Mouse (Mus musculus) WW6 (cell line): Measurements from ENCODE around the gene L1td1.
A peak's percentile ranks its signal among the peaks of the same experiment; 100 is the strongest.
"Not testable (repeated sequence)": the region's sequence is repeated elsewhere in the genome, so short reads cannot be mapped to it uniquely, and the experiment has no call there.

Experiments
- DNase-seq: peaks from one replicate; pipeline ENCODE4 v3.0.0-alpha.2; 2013; ENCODE audit warnings: low read depth, low spot score

Gene L1td1

DNA sequence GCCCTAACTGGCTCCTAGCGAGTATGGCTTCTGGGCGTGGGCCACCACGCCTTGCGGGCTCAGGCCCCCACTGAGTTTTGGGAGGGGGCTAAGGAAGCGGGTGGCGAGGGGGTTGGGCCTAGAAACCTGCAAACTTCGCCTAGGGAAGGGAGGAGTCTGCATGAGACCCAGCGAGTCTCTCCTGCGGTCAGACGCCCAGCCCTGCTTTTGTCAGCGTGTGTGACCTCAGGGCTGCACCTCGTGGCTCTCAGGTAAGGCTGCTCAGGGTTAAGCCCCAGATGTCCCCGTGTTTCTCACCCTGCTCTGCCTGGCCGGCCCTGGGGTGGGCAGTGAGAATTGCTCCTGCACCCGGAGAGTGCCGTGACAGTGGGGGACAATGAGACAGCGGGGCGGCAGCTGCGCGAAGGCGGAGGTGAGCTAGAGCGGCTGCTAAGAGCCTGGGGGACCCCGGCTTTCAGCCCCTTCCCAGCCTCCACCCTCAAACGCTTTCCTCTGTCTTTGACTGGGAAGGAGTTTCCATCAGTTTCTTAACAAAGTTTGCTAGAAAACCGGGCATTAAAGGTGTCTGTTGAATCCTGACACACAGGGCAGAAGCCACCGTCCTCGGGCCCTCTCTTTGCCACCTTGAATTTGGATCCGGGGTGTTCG, at the start of gene L1td1:
Gene L1td1, plus strand, starts transcription at position 145 of the 648 bp plus-strand sequence.
- DNase-seq: peak; percentile 65

DNA sequence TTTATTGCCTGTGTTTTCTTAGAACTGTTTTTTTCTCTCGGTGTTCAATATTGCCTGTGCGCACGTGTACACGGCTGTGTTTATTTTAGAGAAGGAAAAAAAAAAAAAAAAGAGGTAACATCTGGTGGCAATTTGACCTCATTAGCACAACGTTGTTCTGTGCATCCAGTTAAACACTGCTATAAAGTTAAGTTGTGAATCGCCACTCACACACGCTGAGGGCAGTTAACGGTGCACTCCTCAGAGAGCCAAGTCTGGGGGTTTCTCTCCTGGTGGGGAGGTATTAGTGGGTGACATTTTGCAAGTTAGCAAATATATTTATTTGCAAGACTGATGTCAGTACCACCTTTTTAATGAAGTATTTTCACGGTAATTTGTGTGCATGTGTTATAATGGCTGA, 49.0 kb upstream of the L1td1 start:
- no peak for DNase-seq

DNA sequence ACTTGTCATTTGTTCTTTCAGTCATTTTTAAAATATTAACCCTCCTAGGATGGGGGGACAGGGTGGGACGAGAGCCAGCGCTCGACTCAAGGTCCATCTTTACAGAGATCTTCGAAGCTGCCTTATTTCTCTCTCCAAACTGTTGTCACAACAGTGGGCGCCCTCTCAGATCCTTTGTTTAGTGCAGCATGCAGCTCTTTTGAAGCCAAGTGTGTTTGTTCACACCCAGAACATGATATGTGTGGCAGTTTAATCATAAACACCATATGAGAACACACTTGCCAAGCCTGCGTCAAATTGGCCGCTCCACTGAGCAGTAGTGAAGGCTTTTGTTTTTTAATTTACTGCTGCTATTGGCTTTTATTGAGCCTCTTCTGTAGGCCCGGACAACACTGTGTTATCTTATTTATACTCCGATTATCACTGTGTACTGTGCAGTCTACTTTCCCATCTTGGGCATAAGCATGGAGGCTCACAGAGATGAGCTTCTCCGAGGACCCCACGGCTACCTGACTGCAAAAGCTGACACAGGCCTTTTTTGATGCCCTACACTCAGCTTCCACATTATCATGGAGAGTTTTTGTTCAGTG, 39.8 kb upstream of the L1td1 start:
- DNase-seq: no peak

- no peak for DNase-seq
Observed at GRCm38 (mm10) chr4:98688116-98688515, 38.4 kb upstream of the L1td1 start.

DNA sequence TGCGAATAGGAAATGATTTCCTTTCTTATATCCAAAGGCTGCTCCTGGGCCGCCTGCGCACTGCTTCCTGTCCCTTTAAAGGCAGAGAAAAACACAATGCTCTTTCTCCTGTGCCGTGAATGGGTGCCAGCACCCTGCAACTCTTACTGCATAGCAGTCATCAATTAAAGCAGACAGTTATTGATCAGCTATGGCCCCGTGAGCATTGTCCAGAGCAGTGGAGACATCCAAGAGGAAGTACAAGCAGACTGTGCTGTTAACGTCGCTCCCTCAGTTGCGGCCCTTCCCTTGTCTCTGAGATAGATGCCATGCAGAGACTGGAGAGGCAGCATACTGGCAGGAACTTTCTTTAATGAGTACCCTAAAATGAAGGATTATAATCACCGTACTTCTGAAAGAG, 38.0 kb upstream of the L1td1 start:
- DNase-seq: no peak

DNA sequence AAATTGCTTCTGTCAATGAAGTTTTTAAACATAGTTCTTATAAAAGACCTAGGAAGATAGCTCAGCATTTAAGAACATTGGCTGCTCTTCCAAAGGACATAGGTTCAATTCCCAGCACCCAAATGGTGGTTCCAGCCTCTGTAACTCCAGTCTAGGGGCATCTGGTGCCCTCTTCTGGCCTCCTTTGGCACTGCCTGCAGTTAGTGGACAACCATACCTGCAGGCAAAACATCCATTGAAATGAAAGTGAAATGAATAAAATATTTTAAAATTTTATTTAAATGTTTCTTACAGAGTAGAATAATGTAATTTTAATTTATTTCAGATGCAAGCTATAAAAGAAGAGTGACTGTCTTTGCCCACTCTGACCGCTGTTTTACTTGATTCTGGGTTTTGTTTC, 36.5 kb upstream of the L1td1 start:
- DNase-seq: no peak

GRCm38 (mm10) chr4:98693465-98694185, 32.9 kb upstream of the L1td1 start:
- DNase-seq: no peak

DNA sequence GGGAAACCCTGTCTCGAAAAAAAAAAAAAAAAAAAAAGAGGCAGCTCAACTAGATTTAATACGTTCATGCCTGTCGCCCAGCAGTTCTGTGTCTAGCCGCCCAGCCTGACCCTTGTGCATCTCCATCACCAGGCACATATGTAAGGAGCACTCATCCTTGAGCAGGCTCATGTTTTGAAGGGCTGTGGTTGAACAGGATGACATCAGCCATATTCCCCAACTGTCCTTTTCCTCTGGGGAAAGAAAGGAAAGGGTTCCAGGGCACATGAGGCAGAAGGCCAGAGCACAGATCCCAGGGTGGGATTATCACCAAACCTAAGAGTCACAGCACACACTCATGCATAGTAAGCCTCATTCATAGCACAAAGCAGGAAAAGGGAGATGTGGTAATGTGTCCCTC, 28.6 kb upstream of the L1td1 start:
- no peak for DNase-seq

GRCm38 (mm10) chr4:98698921-98699320, 27.6 kb upstream of the L1td1 start:
- no peak for DNase-seq

GRCm38 (mm10) chr4:98700156-98700555, 26.4 kb upstream of the L1td1 start:
- DNase-seq: no peak

DNA sequence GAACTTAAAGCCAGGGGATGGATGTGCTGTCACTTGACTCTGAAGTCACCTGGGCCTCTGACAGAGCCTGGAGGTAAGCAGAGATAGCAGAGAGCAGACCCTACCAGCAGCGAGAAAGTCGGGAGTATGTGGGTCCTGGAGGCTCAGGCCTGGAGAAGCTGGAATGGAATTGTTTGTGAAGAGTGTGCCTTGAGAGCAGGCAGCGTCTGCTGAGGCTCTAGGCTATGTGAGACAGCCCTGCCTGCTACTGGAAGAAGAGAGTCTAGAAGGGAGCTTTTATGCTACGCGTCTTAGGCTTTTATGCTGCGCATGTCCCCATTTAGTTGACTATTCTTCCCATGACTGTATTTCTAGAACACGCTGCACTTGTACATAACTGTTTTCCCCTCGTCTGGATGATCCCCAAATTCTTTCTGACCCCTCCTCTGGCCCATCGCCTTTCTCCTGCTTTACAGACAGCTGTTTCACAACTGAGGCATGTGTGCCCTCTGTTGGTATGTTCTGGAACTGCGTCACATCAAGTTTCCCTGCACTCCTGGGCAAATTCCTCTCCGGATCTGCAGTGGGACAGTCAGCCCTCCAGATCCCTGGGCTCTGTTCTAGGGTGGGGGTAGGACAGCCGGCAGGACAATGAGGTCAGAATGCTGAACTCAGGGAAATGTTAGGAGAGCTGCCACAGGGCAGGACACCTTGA, 24.2 kb upstream of the L1td1 start:
- peak; percentile 50 for DNase-seq

GRCm38 (mm10) chr4:98710891-98711290, 15.6 kb upstream of the L1td1 start:
- no peak for DNase-seq

- no peak for DNase-seq
Observed at GRCm38 (mm10) chr4:98717735-98718546, 8.6 kb upstream of the L1td1 start.

GRCm38 (mm10) chr4:98718547-98718917, 8.0 kb upstream of the L1td1 start:
- no peak for DNase-seq

GRCm38 (mm10) chr4:98722454-98722853, 4.1 kb upstream of the L1td1 start:
- DNase-seq: peak; percentile 81

DNA sequence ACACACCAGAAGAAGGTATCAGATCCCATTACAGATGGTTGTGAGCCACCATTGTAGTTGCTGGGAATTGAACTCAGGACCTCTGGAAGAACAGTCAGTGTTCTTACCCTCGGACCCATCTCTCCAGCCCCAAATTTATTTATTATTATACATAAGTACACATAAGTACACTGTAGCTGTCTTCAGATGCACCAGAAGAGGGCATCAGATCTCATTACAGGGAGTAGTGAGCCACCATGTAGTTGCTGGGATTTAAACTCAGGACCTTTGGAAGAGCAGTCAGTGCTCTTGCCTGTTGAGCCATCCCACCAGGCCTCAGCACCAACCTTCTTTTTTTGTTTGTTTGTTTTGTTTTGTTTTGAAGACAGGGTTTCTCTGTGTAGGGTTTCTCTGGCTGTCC, 1.9 kb upstream of the L1td1 start:
- not testable (repeated sequence) for DNase-seq

DNA sequence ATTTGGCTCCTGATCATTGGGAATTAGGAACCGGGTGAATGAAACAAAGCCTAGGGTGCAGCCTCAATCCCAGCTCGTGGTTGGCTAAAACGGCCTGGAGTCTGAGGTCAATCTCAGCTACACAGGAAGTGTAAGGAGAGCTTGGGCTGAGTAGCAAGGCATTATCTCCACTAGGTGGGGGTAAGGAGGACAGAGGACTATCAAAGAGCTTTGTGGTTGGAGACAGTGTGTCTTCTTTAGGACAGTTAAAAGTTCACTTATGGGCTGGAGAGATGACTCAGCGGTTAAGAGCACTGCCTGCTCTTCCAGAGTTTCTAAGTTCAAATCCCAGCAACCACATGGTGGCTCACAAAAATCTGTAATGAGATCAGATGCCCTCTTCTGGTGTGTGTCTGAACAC, 1.1 kb upstream of the L1td1 start:
- peak; percentile 77 for DNase-seq

GRCm38 (mm10) chr4:98727295-98727958, 893 bp downstream of the L1td1 start:
- DNase-seq: no peak

- peak; percentile 81 for DNase-seq
Observed at GRCm38 (mm10) chr4:98727959-98728347, 1.4 kb downstream of the L1td1 start.

GRCm38 (mm10) chr4:98728716-98729115, 2.2 kb downstream of the L1td1 start:
- no peak for DNase-seq

GRCm38 (mm10) chr4:98733660-98734059, 7.1 kb downstream of the L1td1 start:
- no peak for DNase-seq
